Mouse (Mus musculus): ENCODE results near the gene Loxl3. TPM values are rescaled to one million over a fixed set of nuclear protein-coding genes. Genes with fewer than 3 reads are reported as not detected.

Loxl3 gene
- polyA plus RNA-seq, 1 experiment from 2014 or later, result 10.1 TPM

GRCm38 (mm10) chr6:83077630-83078323 lies 43.8 kb downstream of the Loxl3 start, which contains the start of gene Pcgf1:
Gene Pcgf1 (plus strand): TSS chr6:83077869.
- under 1% methylated on average over 54 of the region's 54 CpGs for WGBS
- Histone ChIP-seq H3K9ac (ENCODE audit: low read length) (peak within 1 kb of the TSS; percentile 79), H3K4me1 (ENCODE audit: control insufficient read depth, insufficient read depth, low read length) (peaks cover 4% of the 10 kb centered on the region; the same call in 1 of the 2 replicates), H3K4me2 (ENCODE audit: low read depth, severe bottlenecking) (peak within 1 kb of the TSS; percentile 99), H3K36me3 (ENCODE audit: control insufficient read depth, insufficient read depth, low read length) (0 out of 2 replicates have a peak, but pooled peaks cover 4% of the 10 kb centered on the region), H3K27me3 (ENCODE audit: control insufficient read depth, insufficient read depth, low read length) (peaks cover 19% of the 10 kb centered on the region), H3K4me3 (ENCODE audit: low read depth, low read length) (peak within 1 kb of the TSS; percentile 72), H3K27ac (replicated peaks; ENCODE audit: low read depth, low read length) (peak within 1 kb of the TSS; percentile 80), H3K9me3 (ENCODE audit: control insufficient read depth, low read length) (no peaks in the 10 kb centered on the region)
- DNase-seq (ENCODE audit: low spot score) (no peak), ATAC-seq (ENCODE audit: insufficient number of reproducible peaks, low FRiP score, low TSS enrichment, low read depth) (peak; percentile 88)

GRCm38 (mm10) chr6:83078324-83078858 lies 44.4 kb downstream of the Loxl3 start:
- Histone ChIP-seq H3K9me3 (ENCODE audit: control insufficient read depth, low read length) (no peaks in the 10 kb centered on the region), H3K36me3 (ENCODE audit: control insufficient read depth, insufficient read depth, low read length) (0 out of 2 replicates have a peak, but pooled peaks cover 4% of the 10 kb centered on the region), H3K27me3 (ENCODE audit: control insufficient read depth, insufficient read depth, low read length) (peaks cover 14% of the 10 kb centered on the region), H3K4me2 (ENCODE audit: low read depth, severe bottlenecking) (peak overlapping the region; percentile 99), H3K4me1 (ENCODE audit: control insufficient read depth, insufficient read depth, low read length) (peaks cover 7% of the 10 kb centered on the region; the same call in 1 of the 2 replicates), H3K4me3 (ENCODE audit: low read depth, low read length) (peak overlapping the region; percentile 72), H3K27ac (replicated peaks; ENCODE audit: low read depth, low read length) (no peak overlapping the region; the same call in 1 of the 2 replicates), H3K9ac (ENCODE audit: low read length) (peak overlapping the region; percentile 79)
- peak; percentile 81 for ATAC-seq (ENCODE audit: insufficient number of reproducible peaks, low FRiP score, low TSS enrichment, low read depth)
- DNase-seq (ENCODE audit: low spot score), result peak; percentile 100
- under 1% methylated on average over 46 of the region's 46 CpGs for WGBS

- Histone ChIP-seq H3K4me3 (ENCODE audit: low read depth, low read length) (no peak overlapping the region), H3K27me3 (ENCODE audit: control insufficient read depth, insufficient read depth, low read length) (peaks cover 10% of the 10 kb centered on the region; the same call in 1 of the 2 replicates), H3K27ac (replicated peaks; ENCODE audit: low read depth, low read length) (no peak overlapping the region), H3K9ac (ENCODE audit: low read length) (no peak overlapping the region), H3K4me2 (ENCODE audit: low read depth, severe bottlenecking) (no peak overlapping the region), H3K9me3 (ENCODE audit: control insufficient read depth, low read length) (no peaks in the 10 kb centered on the region), H3K4me1 (ENCODE audit: control insufficient read depth, insufficient read depth, low read length) (peaks cover 18% of the 10 kb centered on the region), H3K36me3 (ENCODE audit: control insufficient read depth, insufficient read depth, low read length) (0 out of 2 replicates have a peak, but pooled peaks cover 4% of the 10 kb centered on the region)
- WGBS, result 91% methylated on average over 5 of the region's 5 CpGs
- ATAC-seq (ENCODE audit: insufficient number of reproducible peaks, low FRiP score, low TSS enrichment, low read depth) (no peak), DNase-seq (ENCODE audit: low spot score) (no peak)
These were observed 46.2 kb downstream of the Loxl3 start for GRCm38 (mm10) chr6:83080210-83080609.

GRCm38 (mm10) chr6:83083497-83083896 lies 49.5 kb downstream of the Loxl3 start:
- H3K36me3 ChIP-seq (ENCODE audit: control insufficient read depth, insufficient read depth, low read length), result 0 out of 2 replicates have a peak, but pooled peaks cover 4% of the 10 kb centered on the region
- H3K27ac ChIP-seq (replicated peaks; ENCODE audit: low read depth, low read length), result no peak overlapping the region
- ATAC-seq (ENCODE audit: insufficient number of reproducible peaks, low FRiP score, low TSS enrichment, low read depth) (no peak), DNase-seq (ENCODE audit: low spot score) (no peak)
- H3K4me1 ChIP-seq (ENCODE audit: control insufficient read depth, insufficient read depth, low read length), result peaks cover 36% of the 10 kb centered on the region
- no peak overlapping the region for H3K4me2 ChIP-seq (ENCODE audit: low read depth, severe bottlenecking)
- H3K9ac ChIP-seq (ENCODE audit: low read length), result no peak overlapping the region; the same call in 1 of the 2 replicates
- H3K4me3 ChIP-seq (ENCODE audit: low read depth, low read length), result no peak overlapping the region
- WGBS, result 18% methylated on average over 5 of the region's 5 CpGs
- peaks cover 40% of the 10 kb centered on the region for H3K27me3 ChIP-seq (ENCODE audit: control insufficient read depth, insufficient read depth, low read length)
- no peaks in the 10 kb centered on the region for H3K9me3 ChIP-seq (ENCODE audit: control insufficient read depth, low read length)

- H3K36me3 ChIP-seq (ENCODE audit: control insufficient read depth, insufficient read depth, low read length), result 0 out of 2 replicates have a peak, but pooled peaks cover 4% of the 10 kb centered on the region
- H3K4me1 ChIP-seq (ENCODE audit: control insufficient read depth, insufficient read depth, low read length), result peaks cover 31% of the 10 kb centered on the region
- no peaks in the 10 kb centered on the region for H3K9me3 ChIP-seq (ENCODE audit: control insufficient read depth, low read length)
- peak overlapping the region; percentile 15; the same call in 1 of the 2 replicates for H3K4me2 ChIP-seq (ENCODE audit: low read depth, severe bottlenecking)
- no peak overlapping the region for H3K9ac ChIP-seq (ENCODE audit: low read length)
- DNase-seq (ENCODE audit: low spot score) (no peak), ATAC-seq (ENCODE audit: insufficient number of reproducible peaks, low FRiP score, low TSS enrichment, low read depth) (no peak)
- H3K27ac ChIP-seq (replicated peaks; ENCODE audit: low read depth, low read length), result no peak overlapping the region
- H3K4me3 ChIP-seq (ENCODE audit: low read depth, low read length), result no peak overlapping the region
- H3K27me3 ChIP-seq (ENCODE audit: control insufficient read depth, insufficient read depth, low read length), result peaks cover 45% of the 10 kb centered on the region
- 6% methylated on average over 6 of the region's 6 CpGs for WGBS
These were observed 50.5 kb downstream of the Loxl3 start for GRCm38 (mm10) chr6:83084477-83084876.

- 1% methylated on average over 42 of the region's 42 CpGs for WGBS
- DNase-seq (ENCODE audit: low spot score) (peak; percentile 55), ATAC-seq (ENCODE audit: insufficient number of reproducible peaks, low FRiP score, low TSS enrichment, low read depth) (no peak)
- H3K27me3 ChIP-seq (ENCODE audit: control insufficient read depth, insufficient read depth, low read length), result peaks cover 49% of the 10 kb centered on the region
- no peak within 1 kb of the TSS for H3K27ac ChIP-seq (replicated peaks; ENCODE audit: low read depth, low read length)
- H3K36me3 ChIP-seq (ENCODE audit: control insufficient read depth, insufficient read depth, low read length), result 0 out of 2 replicates have a peak, but pooled peaks cover 2% of the 10 kb centered on the region
- H3K4me2 ChIP-seq (ENCODE audit: low read depth, severe bottlenecking), result peak within 1 kb of the TSS; percentile 50
- H3K4me1 ChIP-seq (ENCODE audit: control insufficient read depth, insufficient read depth, low read length), result peaks cover 31% of the 10 kb centered on the region
- H3K4me3 ChIP-seq (ENCODE audit: low read depth, low read length), result peak within 1 kb of the TSS; percentile 22
- peak within 1 kb of the TSS; percentile 34; the same call in 1 of the 2 replicates for H3K9ac ChIP-seq (ENCODE audit: low read length)
- H3K9me3 ChIP-seq (ENCODE audit: control insufficient read depth, low read length), result no peaks in the 10 kb centered on the region
These were observed 52.4 kb downstream of the Loxl3 start, which contains the start of gene Lbx2 for GRCm38 (mm10) chr6:83086121-83087035. Gene Lbx2 (plus strand): TSS chr6:83086367.

GRCm38 (mm10) chr6:83087205-83087925 lies 53.4 kb downstream of the Loxl3 start:
- WGBS, result 2% methylated on average over 47 of the region's 47 CpGs
- DNase-seq (ENCODE audit: low spot score), result peak; percentile 59
- H3K9ac ChIP-seq (ENCODE audit: low read length), result no peak overlapping the region
- no peak for ATAC-seq (ENCODE audit: insufficient number of reproducible peaks, low FRiP score, low TSS enrichment, low read depth)
- H3K4me2 ChIP-seq (ENCODE audit: low read depth, severe bottlenecking), result peak overlapping the region; percentile 41
- H3K4me3 ChIP-seq (ENCODE audit: low read depth, low read length), result peak overlapping the region; percentile 16; the same call in 1 of the 2 replicates
- 0 out of 2 replicates have a peak, but pooled peaks cover 2% of the 10 kb centered on the region for H3K36me3 ChIP-seq (ENCODE audit: control insufficient read depth, insufficient read depth, low read length)
- H3K27me3 ChIP-seq (ENCODE audit: control insufficient read depth, insufficient read depth, low read length), result peaks cover 49% of the 10 kb centered on the region
- no peak overlapping the region for H3K27ac ChIP-seq (replicated peaks; ENCODE audit: low read depth, low read length)
- no peaks in the 10 kb centered on the region for H3K9me3 ChIP-seq (ENCODE audit: control insufficient read depth, low read length)
- H3K4me1 ChIP-seq (ENCODE audit: control insufficient read depth, insufficient read depth, low read length), result peaks cover 31% of the 10 kb centered on the region

All from limb, embryonic 11.5 days (tissue).